Mouse (Mus musculus): ENCODE data around the gene A930004D18Rik. TPM values are rescaled to one million over a fixed set of nuclear protein-coding genes. Genes with fewer than 3 reads are reported as not detected.

The A930004D18Rik gene
- total RNA-seq (2021) = 1 to 10 TPM; 3.0 to 5.6 TPM

- DNase-seq = no peak
Observed at GRCm38 (mm10) chr2:18037491-18037890, at the start of gene A930004D18Rik. Gene A930004D18Rik (minus strand): TSS chr2:18037737.

GRCm38 (mm10) chr2:18080182-18080860, 42.8 kb upstream of the A930004D18Rik start:
- DNase-seq = no peak

GRCm38 (mm10) chr2:18071947-18072346, 34.4 kb upstream of the A930004D18Rik start:
- no peak for DNase-seq

- DNase-seq = no peak
Observed at GRCm38 (mm10) chr2:18068071-18068796, 30.7 kb upstream of the A930004D18Rik start.

GRCm38 (mm10) chr2:18066436-18066835, 28.9 kb upstream of the A930004D18Rik start:
- DNase-seq = no peak

GRCm38 (mm10) chr2:18065708-18066030, 28.1 kb upstream of the A930004D18Rik start:
- DNase-seq = no peak

- DNase-seq = peak; percentile 63 to 66
Observed at GRCm38 (mm10) chr2:18064941-18065707, 27.6 kb upstream of the A930004D18Rik start.

GRCm38 (mm10) chr2:18064356-18064858, 26.9 kb upstream of the A930004D18Rik start:
- DNase-seq = peak; percentile 92 to 93

- peak; percentile 53 to 58 for DNase-seq
Observed at GRCm38 (mm10) chr2:18063763-18064251, 26.3 kb upstream of the A930004D18Rik start.

- DNase-seq = no peak
Observed at GRCm38 (mm10) chr2:18060396-18060795, 22.9 kb upstream of the A930004D18Rik start.

GRCm38 (mm10) chr2:18059891-18060290, 22.4 kb upstream of the A930004D18Rik start:
- DNase-seq = no peak

GRCm38 (mm10) chr2:18059063-18059462, 21.5 kb upstream of the A930004D18Rik start:
- no peak for DNase-seq

- DNase-seq = no peak
Observed at GRCm38 (mm10) chr2:18058146-18058708, 20.7 kb upstream of the A930004D18Rik start.

- DNase-seq = peak; percentile 64
Observed at GRCm38 (mm10) chr2:18057336-18058145, 20.0 kb upstream of the A930004D18Rik start.

GRCm38 (mm10) chr2:18056786-18057255, 19.3 kb upstream of the A930004D18Rik start:
- peak; percentile 89 to 91 for DNase-seq

- DNase-seq = peak; percentile 89 to 90
Observed at GRCm38 (mm10) chr2:18055929-18056785, 18.6 kb upstream of the A930004D18Rik start.

GRCm38 (mm10) chr2:18055016-18055928, 17.7 kb upstream of the A930004D18Rik start, which contains the start of gene Mllt10:
Gene Mllt10 (plus strand): TSS chr2:18055237.
- DNase-seq = no peak

- DNase-seq = no peak
Observed at GRCm38 (mm10) chr2:18053951-18054530, 16.5 kb upstream of the A930004D18Rik start.
